Mouse (Mus musculus): ENCODE data around the gene Fubp1.

The Fubp1 gene

GRCm38 (mm10) chr3:152272974-152273685, 62.9 kb downstream of the Fubp1 start:
- DNase-seq (ENCODE audit: extremely low read depth, low read depth, low spot score), result no peak

- no peak for DNase-seq (ENCODE audit: extremely low read depth, low read depth, low spot score)
These were observed 64.8 kb downstream of the Fubp1 start for GRCm38 (mm10) chr3:152275008-152275407.

GRCm38 (mm10) chr3:152276935-152277334, 66.7 kb downstream of the Fubp1 start:
- no peak for DNase-seq (ENCODE audit: extremely low read depth, low read depth, low spot score)

- DNase-seq (ENCODE audit: extremely low read depth, low read depth, low spot score), result no peak
These were observed 67.7 kb downstream of the Fubp1 start for GRCm38 (mm10) chr3:152277912-152278311.

GRCm38 (mm10) chr3:152278431-152278830, 68.2 kb downstream of the Fubp1 start:
- no peak for DNase-seq (ENCODE audit: extremely low read depth, low read depth, low spot score)

- no peak for DNase-seq (ENCODE audit: extremely low read depth, low read depth, low spot score)
These were observed 71.9 kb downstream of the Fubp1 start for GRCm38 (mm10) chr3:152282126-152282525.

GRCm38 (mm10) chr3:152284306-152284705, 74.1 kb downstream of the Fubp1 start:
- no peak for DNase-seq (ENCODE audit: extremely low read depth, low read depth, low spot score)

GRCm38 (mm10) chr3:152284759-152285158, 74.5 kb downstream of the Fubp1 start:
- no peak for DNase-seq (ENCODE audit: extremely low read depth, low read depth, low spot score)

All from fat pad, adult 2 months (tissue).